Mouse (Mus musculus): ENCODE measurements at regions not wholly inside any gene's neighbourhood (a gene's known extent, or its start where the extent isn't known, plus 50 kb on each side); places are given as distances from the start of the nearest gene placed in this dataset.

DNA sequence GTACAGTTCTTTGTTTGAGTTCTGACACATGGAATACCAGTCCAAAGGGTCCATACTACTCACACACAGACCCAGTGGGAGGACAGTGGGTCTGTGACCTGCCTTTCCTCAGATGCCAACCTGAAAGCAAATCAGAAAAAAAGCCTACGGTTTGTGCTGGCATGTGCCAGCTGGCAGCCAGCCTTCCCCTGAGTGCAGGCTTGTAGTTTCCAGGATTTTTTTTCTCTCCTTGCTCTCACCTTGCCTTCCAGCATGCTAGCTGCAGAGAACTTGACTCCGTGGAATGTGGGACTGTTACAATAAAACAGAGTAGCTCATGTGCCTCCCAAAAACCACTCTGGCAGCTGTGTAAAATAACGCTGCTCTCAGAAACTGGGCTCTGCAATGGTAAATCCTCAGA lies 88.2 kb downstream of the Sox11 start:
- TF ChIP-seq CTCF (IDR thresholded peaks at IDR 0.05; ENCODE audit: low read depth) (no peak), EP300 (optimal IDR thresholded peaks at IDR 0.05) (no peak)
